Mouse (Mus musculus): ENCODE measurements at regions not wholly inside any gene's neighbourhood (a gene's known extent, or its start where the extent isn't known, plus 50 kb on each side); places are given as distances from the start of the nearest gene placed in this dataset.

DNA sequence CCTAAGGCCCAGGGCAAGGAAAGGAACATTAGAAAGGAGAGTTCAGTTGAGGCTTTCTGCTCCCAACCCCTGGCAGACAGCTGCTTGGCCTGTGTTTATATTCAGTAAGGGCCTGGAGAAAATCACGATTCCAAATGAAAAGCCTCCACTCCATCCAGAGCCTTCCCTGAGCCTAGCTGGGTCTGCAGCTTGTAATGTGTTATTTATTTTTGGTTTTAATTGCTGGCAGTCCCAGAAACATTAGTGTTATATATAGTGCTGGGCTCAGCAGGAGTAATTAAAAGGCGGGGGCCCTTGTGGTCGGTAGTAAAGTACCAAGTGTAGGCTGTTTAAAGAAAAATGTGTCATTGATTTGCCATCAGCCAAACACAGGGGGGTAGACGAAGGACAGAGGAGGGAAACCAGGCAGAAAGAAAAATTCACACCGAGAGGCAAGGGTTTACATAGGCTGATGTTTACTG is 623.9 kb upstream of the Auts2 start:
- no peaks in the 10 kb centered on the region for H3K36me3 ChIP-seq (ENCODE audit: control insufficient read depth, insufficient read depth, low read length)
- no peaks in the 10 kb centered on the region for H3K4me1 ChIP-seq (ENCODE audit: control insufficient read depth in 2 of 2, insufficient read depth in 2 of 2, low read length in 2 of 2)
- H3K4me3 ChIP-seq (ENCODE audit: control insufficient read depth in 1 of 2, insufficient read depth in 1 of 2, low read depth in 1 of 2, low read length in 2 of 2): no peak overlapping the region
- WGBS: 47% methylated on average over 5 of the region's 5 CpGs
- no peak overlapping the region for H3K9ac ChIP-seq (ENCODE audit: low read length)
- no peak overlapping the region for H3K4me2 ChIP-seq (ENCODE audit: low read length)
- H3K27me3 ChIP-seq (ENCODE audit: control insufficient read depth, insufficient read depth, low read length): no peaks in the 10 kb centered on the region
- H3K9me3 ChIP-seq (ENCODE audit: control insufficient read depth, low read length): no peaks in the 10 kb centered on the region
- no peak for ATAC-seq (ENCODE audit: insufficient number of reproducible peaks, insufficient read depth, low FRiP score, low read depth)
- H3K27ac ChIP-seq (replicated peaks in 1 of 2; ENCODE audit: control insufficient read depth in 1 of 2, insufficient read depth in 1 of 2, low read depth in 2 of 2, low read length in 2 of 2): no peak overlapping the region

DNA sequence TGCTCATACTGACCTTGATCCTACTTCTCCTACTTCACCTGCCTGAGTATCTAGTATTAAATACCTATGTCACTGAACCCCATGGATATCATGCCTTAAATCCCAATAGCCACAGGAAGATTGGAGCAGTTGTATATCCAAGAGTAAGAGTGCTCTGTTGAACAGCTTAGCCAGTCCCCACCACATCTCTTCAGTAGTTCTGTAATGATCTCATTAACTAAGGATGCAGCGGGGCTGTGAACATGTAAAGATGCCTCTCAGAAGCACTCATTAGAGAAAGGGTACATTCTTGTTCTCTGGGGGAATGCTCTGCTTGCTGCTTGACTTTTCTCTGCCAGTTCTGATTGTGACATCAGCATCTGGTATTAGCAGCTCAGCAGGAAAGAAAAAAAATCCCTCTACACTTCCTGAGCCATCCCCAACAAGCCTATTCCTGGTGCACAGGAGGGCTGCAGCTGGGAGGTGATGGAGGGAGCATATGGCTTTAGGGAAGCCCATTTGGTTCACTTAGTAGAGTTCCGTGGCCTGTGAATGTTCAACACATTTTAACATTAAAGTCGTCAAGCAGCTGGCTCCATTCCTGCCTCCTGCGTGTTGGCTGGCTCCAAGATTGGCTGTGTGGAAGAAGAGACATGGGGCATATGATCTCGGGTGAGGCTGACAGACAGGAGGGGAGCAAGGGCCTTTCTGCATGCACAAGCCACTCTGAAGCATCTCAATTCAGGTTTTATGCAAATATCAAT is 613.1 kb upstream of the Auts2 start:
- no peak overlapping the region for H3K27ac ChIP-seq (replicated peaks in 1 of 2; ENCODE audit: control insufficient read depth in 1 of 2, insufficient read depth in 1 of 2, low read depth in 2 of 2, low read length in 2 of 2)
- H3K4me2 ChIP-seq (ENCODE audit: low read length): no peak overlapping the region
- 55% methylated on average over 5 of the region's 5 CpGs for whole genome bisulfite sequencing

DNA sequence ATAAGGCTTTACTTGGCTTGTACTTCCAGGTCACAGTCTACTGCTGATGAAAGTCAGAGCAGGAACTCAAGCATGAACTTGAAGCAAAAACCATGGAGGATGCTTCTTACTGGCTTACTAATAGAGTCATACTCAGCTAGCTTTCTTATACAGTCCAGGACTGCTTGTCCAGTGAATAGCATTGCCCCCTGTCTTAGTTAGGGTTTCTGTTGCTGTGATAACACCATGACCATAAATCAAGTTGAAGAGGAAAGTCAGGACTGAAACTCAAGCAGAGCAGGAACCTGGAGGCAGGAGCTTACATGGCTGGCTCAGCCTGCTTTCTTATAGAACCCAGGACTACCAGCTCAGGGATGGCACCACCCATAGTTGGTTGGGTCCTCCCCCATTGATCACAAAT is 602.9 kb upstream of the Auts2 start:
- 0 out of 2 replicates have a peak, but pooled peaks cover 4% of the 10 kb centered on the region for H3K9me3 ChIP-seq (ENCODE audit: control insufficient read depth, low read length)
- H3K27ac ChIP-seq (replicated peaks in 1 of 2; ENCODE audit: control insufficient read depth in 1 of 2, insufficient read depth in 1 of 2, low read depth in 2 of 2, low read length in 2 of 2): no peak overlapping the region
- no peaks in the 10 kb centered on the region for H3K4me1 ChIP-seq (ENCODE audit: control insufficient read depth in 2 of 2, insufficient read depth in 2 of 2, low read length in 2 of 2)
- no peak overlapping the region for H3K4me3 ChIP-seq (ENCODE audit: control insufficient read depth in 1 of 2, insufficient read depth in 1 of 2, low read depth in 1 of 2, low read length in 2 of 2)
- no peaks in the 10 kb centered on the region for H3K36me3 ChIP-seq (ENCODE audit: control insufficient read depth, insufficient read depth, low read length)
- no peaks in the 10 kb centered on the region for H3K27me3 ChIP-seq (ENCODE audit: control insufficient read depth, insufficient read depth, low read length)
- no peak overlapping the region for H3K4me2 ChIP-seq (ENCODE audit: low read length)
- no peak for ATAC-seq (ENCODE audit: insufficient number of reproducible peaks, insufficient read depth, low FRiP score, low read depth)
- H3K9ac ChIP-seq (ENCODE audit: low read length): no peak overlapping the region

More for the DNA sequence above, 613.1 kb upstream of the Auts2 start:
- Histone ChIP-seq H3K9me3 (ENCODE audit: control insufficient read depth, low read length) (peaks cover 5% of the 10 kb centered on the region; the same call in 1 of the 2 replicates), H3K36me3 (ENCODE audit: control insufficient read depth, insufficient read depth, low read length) (no peaks in the 10 kb centered on the region), H3K4me3 (ENCODE audit: control insufficient read depth in 1 of 2, insufficient read depth in 1 of 2, low read depth in 1 of 2, low read length in 2 of 2) (no peak overlapping the region), H3K27me3 (ENCODE audit: control insufficient read depth, insufficient read depth, low read length) (no peaks in the 10 kb centered on the region), H3K9ac (ENCODE audit: low read length) (no peak overlapping the region), H3K4me1 (ENCODE audit: control insufficient read depth in 2 of 2, insufficient read depth in 2 of 2, low read length in 2 of 2) (no peaks in the 10 kb centered on the region)
- no peak for ATAC-seq (ENCODE audit: insufficient number of reproducible peaks, insufficient read depth, low FRiP score, low read depth)

DNA sequence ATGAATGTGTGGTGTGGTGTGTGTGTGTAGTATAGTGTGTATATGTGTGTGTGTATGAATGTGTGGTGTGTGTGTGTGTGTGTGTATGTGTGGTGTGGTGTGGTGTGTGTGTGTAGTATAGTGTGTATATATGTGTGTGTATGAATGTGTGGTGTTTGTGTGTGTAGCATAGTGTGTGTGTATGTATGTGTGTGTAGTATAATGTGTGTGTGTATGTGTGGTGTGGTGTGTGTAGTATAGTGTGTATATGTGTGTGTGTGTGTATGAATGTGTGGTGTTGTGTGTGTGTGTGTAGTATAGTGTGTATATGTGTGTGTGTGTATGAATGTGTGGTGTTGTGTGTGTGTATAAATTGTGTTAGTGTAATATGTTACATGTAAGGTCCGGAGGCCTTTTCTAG is 600.5 kb upstream of the Auts2 start:
- Histone ChIP-seq H3K4me1 (ENCODE audit: control insufficient read depth in 2 of 2, insufficient read depth in 2 of 2, low read length in 2 of 2) (no peaks in the 10 kb centered on the region), H3K36me3 (ENCODE audit: control insufficient read depth, insufficient read depth, low read length) (no peaks in the 10 kb centered on the region), H3K9ac (ENCODE audit: low read length) (no peak overlapping the region), H3K27ac (replicated peaks in 1 of 2; ENCODE audit: control insufficient read depth in 1 of 2, insufficient read depth in 1 of 2, low read depth in 2 of 2, low read length in 2 of 2) (no peak overlapping the region), H3K27me3 (ENCODE audit: control insufficient read depth, insufficient read depth, low read length) (no peaks in the 10 kb centered on the region), H3K9me3 (ENCODE audit: control insufficient read depth, low read length) (0 out of 2 replicates have a peak, but pooled peaks cover 4% of the 10 kb centered on the region), H3K4me3 (ENCODE audit: control insufficient read depth in 1 of 2, insufficient read depth in 1 of 2, low read depth in 1 of 2, low read length in 2 of 2) (no peak overlapping the region), H3K4me2 (ENCODE audit: low read length) (no peak overlapping the region)
- WGBS: 94% methylated on average over 1 of the region's 1 CpGs
- ATAC-seq (ENCODE audit: insufficient number of reproducible peaks, insufficient read depth, low FRiP score, low read depth): no peak

DNA sequence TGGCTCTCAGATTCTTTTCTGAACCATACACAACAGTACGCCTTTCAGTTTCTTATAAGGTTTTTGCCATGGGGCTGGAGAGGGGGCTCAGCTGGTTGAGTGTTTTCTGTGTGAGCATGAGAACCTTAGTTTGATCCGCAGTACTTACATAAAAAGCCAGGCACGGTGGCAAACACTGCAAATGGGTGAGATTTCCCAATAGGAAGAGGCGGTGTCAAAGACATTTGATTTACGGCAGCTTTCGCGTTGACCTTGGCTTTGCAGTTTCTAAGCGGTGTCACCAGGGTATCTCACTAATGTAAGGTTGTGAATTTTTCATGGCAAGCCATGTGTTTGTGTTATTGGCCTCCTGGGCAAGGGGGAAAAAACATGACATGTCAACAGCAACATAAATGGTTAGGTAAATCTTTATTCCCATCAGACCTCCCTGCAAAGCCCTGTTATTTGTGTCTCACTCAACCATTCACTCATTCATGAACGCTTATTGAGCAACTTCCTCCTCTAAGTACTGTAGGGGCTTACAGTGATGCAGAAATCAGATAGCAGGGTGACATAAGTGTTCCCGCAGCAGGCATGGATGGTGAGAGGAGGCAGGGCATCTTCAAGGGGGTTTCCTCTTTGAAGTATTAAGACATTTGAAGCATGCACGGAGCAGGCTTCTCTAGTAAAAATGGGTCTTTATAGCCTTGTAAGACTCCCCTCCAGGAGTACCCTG is 599.4 kb upstream of the Auts2 start:
- Histone ChIP-seq H3K36me3 (ENCODE audit: control insufficient read depth, insufficient read depth, low read length) (no peaks in the 10 kb centered on the region), H3K27me3 (ENCODE audit: control insufficient read depth, insufficient read depth, low read length) (no peaks in the 10 kb centered on the region), H3K4me3 (ENCODE audit: control insufficient read depth in 1 of 2, insufficient read depth in 1 of 2, low read depth in 1 of 2, low read length in 2 of 2) (no peak overlapping the region), H3K9ac (ENCODE audit: low read length) (no peak overlapping the region), H3K27ac (replicated peaks in 1 of 2; ENCODE audit: control insufficient read depth in 1 of 2, insufficient read depth in 1 of 2, low read depth in 2 of 2, low read length in 2 of 2) (no peak overlapping the region), H3K4me1 (ENCODE audit: control insufficient read depth in 2 of 2, insufficient read depth in 2 of 2, low read length in 2 of 2) (no peaks in the 10 kb centered on the region), H3K4me2 (ENCODE audit: low read length) (no peak overlapping the region), H3K9me3 (ENCODE audit: control insufficient read depth, low read length) (0 out of 2 replicates have a peak, but pooled peaks cover 4% of the 10 kb centered on the region)
- no peak for ATAC-seq (ENCODE audit: insufficient number of reproducible peaks, insufficient read depth, low FRiP score, low read depth)
- 76% methylated on average over 11 of the region's 11 CpGs for whole genome bisulfite sequencing

DNA sequence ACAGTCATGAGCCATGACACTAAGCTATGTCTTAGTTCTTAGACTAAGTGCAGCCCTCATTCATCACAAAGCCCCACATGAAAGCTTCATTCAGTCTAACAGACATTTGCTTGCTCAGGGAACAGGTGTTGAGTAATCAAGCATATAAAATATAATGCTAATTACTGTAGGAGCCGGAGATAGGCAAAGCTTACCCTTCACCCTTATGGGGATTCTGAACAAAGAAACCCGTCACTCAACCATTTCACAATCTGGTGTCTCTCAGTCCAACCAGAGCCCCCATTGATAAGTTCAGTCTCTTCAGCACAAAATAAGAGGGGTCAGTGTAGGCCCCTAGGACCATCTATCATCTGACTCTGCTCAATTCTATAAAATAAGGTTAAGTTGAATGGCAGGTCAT is 587.9 kb upstream of the Auts2 start:
- no peaks in the 10 kb centered on the region; the same call in 1 of the 2 replicates for H3K9me3 ChIP-seq (ENCODE audit: control insufficient read depth, low read length)
- H3K4me2 ChIP-seq (ENCODE audit: low read length): no peak overlapping the region
- no peak overlapping the region for H3K27ac ChIP-seq (replicated peaks in 1 of 2; ENCODE audit: control insufficient read depth in 1 of 2, insufficient read depth in 1 of 2, low read depth in 2 of 2, low read length in 2 of 2)
- no peak for ATAC-seq (ENCODE audit: insufficient number of reproducible peaks, insufficient read depth, low FRiP score, low read depth)
- no peaks in the 10 kb centered on the region for H3K4me1 ChIP-seq (ENCODE audit: control insufficient read depth in 2 of 2, insufficient read depth in 2 of 2, low read length in 2 of 2)
- H3K36me3 ChIP-seq (ENCODE audit: control insufficient read depth, insufficient read depth, low read length): no peaks in the 10 kb centered on the region
- no peaks in the 10 kb centered on the region for H3K27me3 ChIP-seq (ENCODE audit: control insufficient read depth, insufficient read depth, low read length)
- no peak overlapping the region for H3K4me3 ChIP-seq (ENCODE audit: control insufficient read depth in 1 of 2, insufficient read depth in 1 of 2, low read depth in 1 of 2, low read length in 2 of 2)
- WGBS: 82% methylated on average over 2 of the region's 2 CpGs
- no peak overlapping the region for H3K9ac ChIP-seq (ENCODE audit: low read length)

DNA sequence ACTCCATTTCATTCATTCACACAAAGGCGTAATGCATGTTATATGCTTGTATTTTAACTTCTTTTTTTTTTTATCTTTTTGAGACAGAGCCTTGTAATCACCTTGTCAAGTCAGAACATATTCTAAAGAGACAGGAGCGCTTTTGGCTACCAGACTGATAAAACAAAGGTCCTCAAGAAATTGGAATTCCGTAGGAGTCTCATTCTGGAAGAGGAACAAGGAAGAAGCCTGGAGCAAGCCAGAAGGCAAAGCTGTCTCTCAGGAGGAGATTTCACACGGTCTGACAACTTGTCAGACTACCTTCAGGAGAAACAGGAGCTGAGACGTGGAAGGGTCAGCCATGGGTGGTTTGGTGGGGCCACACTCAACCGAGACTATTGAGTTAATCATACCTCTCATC is 587.2 kb upstream of the Auts2 start:
- no peak overlapping the region for H3K4me2 ChIP-seq (ENCODE audit: low read length)
- no peaks in the 10 kb centered on the region for H3K4me1 ChIP-seq (ENCODE audit: control insufficient read depth in 2 of 2, insufficient read depth in 2 of 2, low read length in 2 of 2)
- H3K4me3 ChIP-seq (ENCODE audit: control insufficient read depth in 1 of 2, insufficient read depth in 1 of 2, low read depth in 1 of 2, low read length in 2 of 2): no peak overlapping the region
- no peaks in the 10 kb centered on the region; the same call in 1 of the 2 replicates for H3K9me3 ChIP-seq (ENCODE audit: control insufficient read depth, low read length)
- ATAC-seq (ENCODE audit: insufficient number of reproducible peaks, insufficient read depth, low FRiP score, low read depth): no peak
- H3K36me3 ChIP-seq (ENCODE audit: control insufficient read depth, insufficient read depth, low read length): no peaks in the 10 kb centered on the region
- H3K27ac ChIP-seq (replicated peaks in 1 of 2; ENCODE audit: control insufficient read depth in 1 of 2, insufficient read depth in 1 of 2, low read depth in 2 of 2, low read length in 2 of 2): no peak overlapping the region
- no peak overlapping the region for H3K9ac ChIP-seq (ENCODE audit: low read length)
- 77% methylated on average over 6 of the region's 6 CpGs for WGBS
- no peaks in the 10 kb centered on the region for H3K27me3 ChIP-seq (ENCODE audit: control insufficient read depth, insufficient read depth, low read length)
